Mouse (Mus musculus): ENCODE measurements around the gene Sptssb. TPM values are rescaled to one million over a fixed set of nuclear protein-coding genes. Genes with fewer than 3 reads are reported as not detected.

The Sptssb gene
- polyA plus RNA-seq, 2 experiments = 0.48 to 0.50 TPM

DNA sequence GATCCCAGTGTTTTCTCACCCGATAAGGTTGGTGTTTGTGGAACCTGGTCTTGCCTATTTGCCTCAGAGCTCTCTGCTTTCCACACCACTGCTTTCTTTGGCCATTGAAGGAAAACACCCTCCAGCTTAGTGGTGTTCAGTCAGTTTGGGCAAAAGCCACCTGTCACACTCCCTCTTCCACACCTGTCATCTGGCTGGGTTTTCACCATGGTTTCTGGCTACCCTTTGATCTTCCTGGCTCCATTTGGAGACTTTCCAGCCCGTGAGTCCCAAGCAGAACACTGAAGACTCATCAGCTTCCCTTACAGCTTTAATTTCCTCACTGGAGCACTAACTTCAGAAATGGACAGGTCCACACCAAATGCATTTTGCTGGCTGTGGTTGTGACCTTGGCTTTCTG is 26.1 kb upstream of the Sptssb start:
- Histone ChIP-seq H3K9me3 (ENCODE audit: control insufficient read depth, low read length) (no peaks in the 10 kb centered on the region), H3K4me3 (replicated peaks; ENCODE audit: low read length) (no peak overlapping the region), H3K36me3 (ENCODE audit: control insufficient read depth, insufficient read depth, low read length) (no peaks in the 10 kb centered on the region), H3K27me3 (ENCODE audit: control insufficient read depth, insufficient read depth, low read length) (no peaks in the 10 kb centered on the region), H3K9ac (ENCODE audit: low read depth, low read length, severe bottlenecking) (no peak overlapping the region), H3K27ac (replicated peaks; ENCODE audit: low read depth, low read length) (no peak overlapping the region), H3K4me1 (ENCODE audit: control insufficient read depth, insufficient read depth, low read length) (no peaks in the 10 kb centered on the region), H3K4me2 (replicated peaks; ENCODE audit: low read depth, low read length, severe bottlenecking) (no peak overlapping the region)
- no peak for DNase-seq (ENCODE audit: low spot score)
- 61% methylated on average over 2 of the region's 2 CpGs for WGBS
- TF ChIP-seq POLR2A (IDR thresholded peaks at IDR 0.05; ENCODE audit: borderline replicate concordance, extremely low read depth, insufficient read depth, insufficient read length) = no peak
- ATAC-seq (ENCODE audit: low FRiP score, low read depth) = no peak

DNA sequence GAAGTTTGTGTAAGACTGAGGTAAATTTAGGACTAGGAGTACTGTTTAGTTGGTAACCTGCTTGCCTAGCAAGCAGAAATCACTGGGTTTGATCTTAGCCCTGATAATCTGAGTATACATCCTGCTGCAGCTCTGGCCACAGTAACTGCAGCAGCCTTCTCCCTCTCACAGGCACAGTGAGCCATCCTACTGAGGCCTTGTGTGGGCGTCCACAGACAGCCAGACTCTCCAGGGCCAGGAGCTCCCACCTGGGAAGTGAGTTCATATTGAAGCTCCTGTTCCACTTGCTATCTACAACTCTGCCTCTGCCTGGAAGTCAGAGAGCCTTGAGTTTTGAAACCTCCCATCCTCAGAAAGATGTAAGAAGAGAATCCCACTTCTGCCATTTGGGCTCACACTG is 24.0 kb upstream of the Sptssb start:
- Histone ChIP-seq H3K27me3 (ENCODE audit: control insufficient read depth, insufficient read depth, low read length) (no peaks in the 10 kb centered on the region), H3K9ac (ENCODE audit: low read depth, low read length, severe bottlenecking) (no peak overlapping the region), H3K4me3 (replicated peaks; ENCODE audit: low read length) (no peak overlapping the region), H3K27ac (replicated peaks; ENCODE audit: low read depth, low read length) (no peak overlapping the region), H3K4me1 (ENCODE audit: control insufficient read depth, insufficient read depth, low read length) (no peaks in the 10 kb centered on the region), H3K4me2 (replicated peaks; ENCODE audit: low read depth, low read length, severe bottlenecking) (no peak overlapping the region), H3K36me3 (ENCODE audit: control insufficient read depth, insufficient read depth, low read length) (no peaks in the 10 kb centered on the region), H3K9me3 (ENCODE audit: control insufficient read depth, low read length) (no peaks in the 10 kb centered on the region)
- no peak for TF ChIP-seq POLR2A (IDR thresholded peaks at IDR 0.05; ENCODE audit: borderline replicate concordance, extremely low read depth, insufficient read depth, insufficient read length)
- WGBS = 71% methylated on average over 1 of the region's 1 CpGs
- DNase-seq (ENCODE audit: low spot score) = no peak
- no peak for ATAC-seq (ENCODE audit: low FRiP score, low read depth)

DNA sequence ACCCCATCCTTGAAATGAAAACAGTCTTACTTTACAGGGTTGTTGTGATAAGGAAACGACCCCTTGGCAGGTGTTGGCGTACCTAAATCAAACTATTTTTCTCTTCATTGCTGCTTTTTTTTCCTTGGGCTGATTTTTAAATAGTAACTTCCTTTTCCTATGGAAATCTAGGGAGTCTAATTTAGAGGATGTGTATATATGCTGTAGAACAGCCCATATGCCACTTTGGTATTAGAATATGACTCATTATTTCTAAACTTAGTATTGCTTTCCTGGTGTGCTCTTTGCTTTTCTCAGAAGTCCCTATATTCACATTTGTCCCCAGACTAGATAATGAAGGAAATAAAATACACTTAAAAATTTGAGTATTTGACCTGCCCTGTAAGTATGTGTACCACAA is 17.8 kb upstream of the Sptssb start:
- no peaks in the 10 kb centered on the region for H3K27me3 ChIP-seq (ENCODE audit: control insufficient read depth, insufficient read depth, low read length)
- no peaks in the 10 kb centered on the region for H3K36me3 ChIP-seq (ENCODE audit: control insufficient read depth, insufficient read depth, low read length)
- DNase-seq (ENCODE audit: low spot score) (no peak), ATAC-seq (ENCODE audit: low FRiP score, low read depth) (no peak)
- H3K4me3 ChIP-seq (replicated peaks; ENCODE audit: low read length) = no peak overlapping the region
- no peak overlapping the region for H3K27ac ChIP-seq (replicated peaks; ENCODE audit: low read depth, low read length)
- TF ChIP-seq POLR2A (IDR thresholded peaks at IDR 0.05; ENCODE audit: borderline replicate concordance, extremely low read depth, insufficient read depth, insufficient read length) = no peak
- no peaks in the 10 kb centered on the region for H3K4me1 ChIP-seq (ENCODE audit: control insufficient read depth, insufficient read depth, low read length)
- WGBS = 81% methylated on average over 2 of the region's 2 CpGs
- no peaks in the 10 kb centered on the region for H3K9me3 ChIP-seq (ENCODE audit: control insufficient read depth, low read length)
- H3K4me2 ChIP-seq (replicated peaks; ENCODE audit: low read depth, low read length, severe bottlenecking) = no peak overlapping the region
- H3K9ac ChIP-seq (ENCODE audit: low read depth, low read length, severe bottlenecking) = no peak overlapping the region

DNA sequence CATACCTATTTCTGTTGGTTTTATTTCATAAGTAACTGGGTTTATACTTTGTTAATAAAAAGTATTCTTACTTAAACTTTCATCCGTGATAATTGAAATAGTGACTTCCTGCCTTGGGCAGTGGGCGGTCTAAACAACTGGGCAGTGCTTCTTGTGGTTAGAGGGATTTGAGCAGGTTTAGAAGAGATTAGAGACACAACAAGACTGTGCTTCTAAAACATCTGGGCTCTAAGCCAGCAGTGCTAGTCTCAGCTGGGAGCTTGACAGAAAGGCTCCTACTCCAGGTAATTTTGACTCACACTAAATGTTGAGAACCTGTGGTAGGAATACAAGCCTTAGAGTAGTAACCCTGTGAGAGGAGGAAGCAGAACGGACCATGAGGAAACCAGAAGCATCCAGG is 15.0 kb upstream of the Sptssb start:
- Histone ChIP-seq H3K9me3 (ENCODE audit: control insufficient read depth, low read length) (no peaks in the 10 kb centered on the region), H3K27me3 (ENCODE audit: control insufficient read depth, insufficient read depth, low read length) (no peaks in the 10 kb centered on the region), H3K36me3 (ENCODE audit: control insufficient read depth, insufficient read depth, low read length) (no peaks in the 10 kb centered on the region), H3K4me2 (replicated peaks; ENCODE audit: low read depth, low read length, severe bottlenecking) (no peak overlapping the region), H3K9ac (ENCODE audit: low read depth, low read length, severe bottlenecking) (no peak overlapping the region), H3K4me3 (replicated peaks; ENCODE audit: low read length) (no peak overlapping the region), H3K27ac (replicated peaks; ENCODE audit: low read depth, low read length) (no peak overlapping the region), H3K4me1 (ENCODE audit: control insufficient read depth, insufficient read depth, low read length) (no peaks in the 10 kb centered on the region)
- ATAC-seq (ENCODE audit: low FRiP score, low read depth) (no peak), DNase-seq (ENCODE audit: low spot score) (no peak)
- TF ChIP-seq POLR2A (IDR thresholded peaks at IDR 0.05; ENCODE audit: borderline replicate concordance, extremely low read depth, insufficient read depth, insufficient read length) = no peak
- WGBS = 73% methylated on average over 3 of the region's 3 CpGs

DNA sequence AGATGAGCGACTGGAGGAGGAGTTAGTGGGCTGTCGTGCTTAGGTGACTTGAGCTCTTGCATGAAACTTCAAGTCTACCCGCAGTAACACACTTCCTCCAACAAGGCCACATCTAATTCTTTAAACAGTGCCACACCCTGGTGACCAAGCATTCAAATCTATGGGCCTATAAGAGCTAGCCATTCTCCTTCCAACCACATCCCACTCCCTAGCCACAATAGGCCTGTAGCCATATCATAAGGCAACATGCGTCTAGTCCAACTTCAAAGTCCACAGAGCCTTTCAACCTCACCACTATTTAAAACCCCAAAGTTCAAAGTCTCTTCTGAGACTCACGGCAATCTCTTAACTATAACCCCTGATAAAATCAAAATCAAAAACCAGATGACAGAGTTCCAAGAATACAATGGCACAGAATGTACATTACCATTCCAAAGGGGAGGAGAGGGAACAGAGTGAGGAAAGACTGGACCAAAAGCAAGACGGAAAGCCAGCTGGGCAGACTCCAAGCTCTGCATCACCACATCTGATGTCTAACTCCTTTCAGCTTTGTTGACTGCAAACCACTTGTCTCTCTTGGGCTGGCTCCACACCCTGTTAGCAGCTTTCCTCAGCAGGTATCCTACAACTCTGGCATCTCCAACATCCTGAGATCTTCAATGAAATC is 13.1 kb upstream of the Sptssb start:
- Histone ChIP-seq H3K36me3 (ENCODE audit: control insufficient read depth, insufficient read depth, low read length) (no peaks in the 10 kb centered on the region), H3K27me3 (ENCODE audit: control insufficient read depth, insufficient read depth, low read length) (no peaks in the 10 kb centered on the region), H3K9ac (ENCODE audit: low read depth, low read length, severe bottlenecking) (no peak overlapping the region), H3K27ac (replicated peaks; ENCODE audit: low read depth, low read length) (no peak overlapping the region), H3K4me3 (replicated peaks; ENCODE audit: low read length) (no peak overlapping the region), H3K4me2 (replicated peaks; ENCODE audit: low read depth, low read length, severe bottlenecking) (no peak overlapping the region), H3K9me3 (ENCODE audit: control insufficient read depth, low read length) (no peaks in the 10 kb centered on the region), H3K4me1 (ENCODE audit: control insufficient read depth, insufficient read depth, low read length) (no peaks in the 10 kb centered on the region)
- WGBS = 85% methylated on average over 6 of the region's 6 CpGs
- DNase-seq (ENCODE audit: low spot score) (no peak), ATAC-seq (ENCODE audit: low FRiP score, low read depth) (no peak)
- TF ChIP-seq POLR2A (IDR thresholded peaks at IDR 0.05; ENCODE audit: borderline replicate concordance, extremely low read depth, insufficient read depth, insufficient read length) = no peak

DNA sequence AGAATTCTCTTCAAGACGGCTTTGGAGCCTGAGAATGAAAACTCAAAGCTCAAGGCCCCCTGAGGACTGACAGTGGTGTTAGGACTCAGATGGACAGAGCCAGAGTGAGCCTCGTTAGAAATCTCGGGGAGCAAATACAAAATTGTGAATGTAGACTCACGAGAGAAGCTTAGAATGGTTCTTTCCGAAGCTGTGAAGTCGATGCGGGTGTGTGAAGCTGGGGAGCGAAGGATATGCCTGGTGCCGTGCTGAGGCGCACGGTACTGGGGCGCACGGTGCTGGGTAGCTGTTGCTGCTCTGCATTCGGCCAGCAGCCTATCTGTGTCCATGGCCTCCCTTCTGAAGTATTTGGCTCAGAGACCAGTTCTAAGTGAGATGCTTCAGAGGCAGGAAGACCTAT is 11.4 kb upstream of the Sptssb start:
- WGBS = 85% methylated on average over 14 of the region's 14 CpGs
- Histone ChIP-seq H3K9ac (ENCODE audit: low read depth, low read length, severe bottlenecking) (no peak overlapping the region), H3K27ac (replicated peaks; ENCODE audit: low read depth, low read length) (no peak overlapping the region), H3K4me2 (replicated peaks; ENCODE audit: low read depth, low read length, severe bottlenecking) (no peak overlapping the region), H3K27me3 (ENCODE audit: control insufficient read depth, insufficient read depth, low read length) (no peaks in the 10 kb centered on the region), H3K9me3 (ENCODE audit: control insufficient read depth, low read length) (no peaks in the 10 kb centered on the region), H3K4me3 (replicated peaks; ENCODE audit: low read length) (no peak overlapping the region), H3K4me1 (ENCODE audit: control insufficient read depth, insufficient read depth, low read length) (no peaks in the 10 kb centered on the region), H3K36me3 (ENCODE audit: control insufficient read depth, insufficient read depth, low read length) (no peaks in the 10 kb centered on the region)
- no peak for ATAC-seq (ENCODE audit: low FRiP score, low read depth)
- no peak for TF ChIP-seq POLR2A (IDR thresholded peaks at IDR 0.05; ENCODE audit: borderline replicate concordance, extremely low read depth, insufficient read depth, insufficient read length)
- no peak for DNase-seq (ENCODE audit: low spot score)
